Mouse (Mus musculus) megakaryocyte, adult 5-6 weeks (primary cell): ENCODE data around the gene Prx. TPM values are rescaled to one million over a fixed set of nuclear protein-coding genes. Genes with fewer than 3 reads are reported as not detected.

Source experiments
- ATAC-seq: 2 replicates; pipeline ENCODE4 v1.8.0; 2016; ENCODE audit warnings: mild to moderate bottlenecking, inconsistent platforms; ENCODE audit not compliant: poor library complexity, severe bottlenecking
- total RNA-seq, 2 experiments: library from RNA; stranded (forward) in 1 of 2; stranded (reverse) in 1 of 2; fragments of 153-499, 151-499 nt in 1 of 2; fragments of 221-1000, 200-1000 nt in 1 of 2; gene quantifications; 2 replicates each; pipeline versions ENCODE4 v1.2.3 to v1.2.4; 2015 to 2017

Prx gene
- total RNA-seq, 2 experiments from 2014 or later = 0.16 to 0.22 TPM

GRCm38 (mm10) chr7:27520104-27520503 is 21.0 kb downstream of the Prx start:
- ATAC-seq = no peak

GRCm38 (mm10) chr7:27520599-27520998 is 21.5 kb downstream of the Prx start:
- ATAC-seq = no peak

GRCm38 (mm10) chr7:27522967-27523366 is 23.8 kb downstream of the Prx start, which contains the start of gene Hipk4:
Gene Hipk4 (plus strand): TSS chr7:27523267.
- no peak for ATAC-seq

- no peak for ATAC-seq
Observed at GRCm38 (mm10) chr7:27523805-27524204, 24.7 kb downstream of the Prx start.

- ATAC-seq = peak; percentile 97
Observed at GRCm38 (mm10) chr7:27526039-27526827, 27.1 kb downstream of the Prx start.

GRCm38 (mm10) chr7:27529070-27529469 is 29.9 kb downstream of the Prx start:
- no peak for ATAC-seq

- ATAC-seq = no peak
Observed at GRCm38 (mm10) chr7:27530937-27531336, 31.8 kb downstream of the Prx start.

- ATAC-seq = no peak
Observed at GRCm38 (mm10) chr7:27531707-27532106, 32.6 kb downstream of the Prx start.

GRCm38 (mm10) chr7:27532480-27533050 is 33.4 kb downstream of the Prx start:
- no peak for ATAC-seq

- ATAC-seq = no peak
Observed at GRCm38 (mm10) chr7:27535386-27535785, 36.3 kb downstream of the Prx start.

- peak; percentile 64 for ATAC-seq
Observed at GRCm38 (mm10) chr7:27536618-27537017, 37.5 kb downstream of the Prx start.

- ATAC-seq = no peak
Observed at GRCm38 (mm10) chr7:27537998-27538397, 38.9 kb downstream of the Prx start.

- no peak for ATAC-seq
Observed at GRCm38 (mm10) chr7:27538797-27539196, 39.7 kb downstream of the Prx start.

GRCm38 (mm10) chr7:27540521-27540920 is 41.4 kb downstream of the Prx start:
- no peak for ATAC-seq

GRCm38 (mm10) chr7:27540935-27541334 is 41.8 kb downstream of the Prx start:
- no peak for ATAC-seq

- ATAC-seq = peak; percentile 60
Observed at GRCm38 (mm10) chr7:27541431-27541830, 42.3 kb downstream of the Prx start.

GRCm38 (mm10) chr7:27541922-27542321 is 42.8 kb downstream of the Prx start:
- no peak for ATAC-seq

GRCm38 (mm10) chr7:27542392-27543033 is 43.4 kb downstream of the Prx start:
- peak; percentile 72 for ATAC-seq

- ATAC-seq = no peak
Observed at GRCm38 (mm10) chr7:27543065-27543464, 43.9 kb downstream of the Prx start.

- ATAC-seq = no peak
Observed at GRCm38 (mm10) chr7:27543851-27544250, 44.7 kb downstream of the Prx start.

- ATAC-seq = peak; percentile 83
Observed at GRCm38 (mm10) chr7:27544675-27545370, 45.7 kb downstream of the Prx start.
